Mouse (Mus musculus): ENCODE data around the gene Cnot11. TPM values are rescaled to one million over a fixed set of nuclear protein-coding genes. Genes with fewer than 3 reads are reported as not detected.

Gene Cnot11
- 10 to 100 TPM; 23.1 to 25.9 TPM for total RNA-seq (2021)
- long read RNA-seq, experiment 1, transcript Cnot11-201 (7 exons, 3,162 nt), result major isoform, 41 of 49 reads
- long read RNA-seq, experiment 1, partial matches to known transcripts, result 1 of 49 reads
- long read RNA-seq, experiment 1, other reads (novel, unspliced or antisense), result 7 of 49 reads
- long read RNA-seq, experiment 2, transcript Cnot11-201 (7 exons, 3,162 nt), result major isoform, 26 of 29 reads
- long read RNA-seq, experiment 2, partial matches to known transcripts, result 1 of 29 reads
- long read RNA-seq, experiment 2, other reads (novel, unspliced or antisense), result 2 of 29 reads

DNA sequence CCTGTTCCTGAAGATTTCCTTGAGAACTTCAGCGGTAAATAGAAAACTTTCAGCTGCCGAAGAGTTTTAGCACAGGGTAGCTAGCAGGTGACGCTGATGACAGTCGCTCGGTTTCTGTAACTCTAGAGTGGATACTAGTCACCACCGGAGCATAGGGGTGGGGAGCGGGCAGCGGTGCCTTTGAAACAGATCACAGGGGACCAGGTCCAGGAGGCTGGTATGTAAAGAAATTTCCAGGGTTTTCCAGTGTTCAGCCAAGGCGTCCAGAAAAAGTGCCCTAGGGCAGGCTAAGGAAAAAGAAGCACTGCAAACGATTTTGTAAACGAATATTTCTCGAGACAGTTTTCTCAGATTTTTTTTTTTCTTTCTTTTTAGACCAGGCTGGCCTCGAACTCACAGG lies at the start of gene Cnot11:
Cnot11 (plus strand) TSS at position 162 of the 400 bp plus-strand sequence.
- DNase-seq (ENCODE audit: low spot score in 2 of 2), result no peak
- intact Hi-C loops (cut with DNase I), result no loop called here

DNA sequence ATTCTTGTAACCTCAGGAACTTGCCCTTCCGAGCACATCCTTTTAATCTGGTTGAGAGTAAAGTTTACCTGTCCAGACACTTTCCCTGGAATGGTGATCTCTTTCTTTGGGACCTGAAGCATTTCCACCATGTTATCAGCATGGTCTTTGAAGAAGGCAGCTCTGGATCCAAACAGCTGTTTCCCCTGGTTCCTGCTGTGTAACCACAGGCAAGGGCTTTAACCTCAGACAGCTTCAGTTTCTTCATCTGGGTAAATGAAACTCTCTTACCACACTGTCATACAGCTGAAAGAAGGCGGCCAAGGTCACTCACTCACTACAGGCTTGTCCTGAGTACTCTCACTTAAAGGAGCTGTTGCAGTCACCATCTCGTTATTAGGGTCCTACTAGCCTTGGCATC lies 47.4 kb upstream of the Cnot11 start:
- no peak for DNase-seq (ENCODE audit: low spot score in 2 of 2)
- intact Hi-C loops (cut with DNase I), result no loop called here

DNA sequence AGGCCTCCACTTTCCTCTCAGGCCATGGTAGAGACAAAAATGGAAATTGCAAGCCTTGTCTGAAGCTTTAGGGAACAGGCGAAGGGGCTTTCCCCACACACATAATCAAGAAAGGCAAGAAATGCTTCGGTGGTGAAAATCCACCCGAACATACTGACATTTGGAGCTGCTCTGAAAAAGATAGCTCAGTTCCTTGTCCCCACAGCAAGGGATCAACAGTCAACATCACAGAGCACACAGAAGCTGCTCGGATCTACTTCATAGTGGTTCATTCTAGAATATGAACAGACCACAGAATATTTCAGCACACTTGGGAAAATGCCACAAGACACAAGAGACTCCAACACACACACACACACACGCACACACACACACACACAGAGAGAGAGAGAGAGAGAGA lies 41.6 kb upstream of the Cnot11 start:
- intact Hi-C loops (cut with DNase I), result no loop called here
- no peak for DNase-seq (ENCODE audit: low spot score in 2 of 2)

DNA sequence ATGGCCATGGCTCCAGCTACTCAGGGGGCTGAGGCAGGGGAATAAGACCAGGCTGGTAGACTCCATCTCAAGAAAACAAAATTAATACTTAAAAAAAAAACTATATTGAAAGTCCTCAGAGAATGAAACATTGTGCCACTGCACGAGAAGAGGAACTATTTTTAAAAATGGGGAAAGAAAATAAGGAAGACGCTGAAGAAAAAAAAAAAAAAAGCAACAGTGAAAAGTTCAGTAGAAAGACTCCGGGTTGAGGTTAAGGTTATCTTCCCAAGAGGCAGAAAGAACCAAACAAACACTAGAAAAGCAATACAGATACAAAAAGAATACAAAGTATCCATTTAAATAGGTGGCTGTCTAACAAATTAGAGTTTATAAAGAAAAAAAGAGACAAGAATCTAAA lies 41.1 kb upstream of the Cnot11 start:
- intact Hi-C loops (cut with DNase I), result no loop called here
- no peak for DNase-seq (ENCODE audit: low spot score in 2 of 2)

DNA sequence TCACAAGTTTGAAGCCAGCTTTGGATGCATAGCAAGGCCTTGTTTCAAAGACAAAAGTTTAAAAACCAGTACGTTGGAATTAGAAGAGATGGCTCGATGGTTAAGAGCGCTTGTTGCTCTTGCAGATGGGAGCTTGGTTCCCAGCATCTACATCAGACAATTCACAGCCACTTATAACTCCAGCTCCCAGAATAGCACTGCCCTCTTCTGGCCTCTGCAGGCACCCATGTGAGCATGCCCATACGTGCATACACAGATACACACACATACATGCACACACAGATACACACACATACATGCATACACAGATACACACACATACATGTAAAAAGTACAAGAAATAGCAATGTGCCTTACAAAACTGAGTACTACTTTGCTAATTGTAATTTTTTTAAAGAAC lies 37.8 kb upstream of the Cnot11 start:
- DNase-seq (ENCODE audit: low spot score in 2 of 2), result no peak
- intact Hi-C loops (cut with DNase I), result no loop called here

DNA sequence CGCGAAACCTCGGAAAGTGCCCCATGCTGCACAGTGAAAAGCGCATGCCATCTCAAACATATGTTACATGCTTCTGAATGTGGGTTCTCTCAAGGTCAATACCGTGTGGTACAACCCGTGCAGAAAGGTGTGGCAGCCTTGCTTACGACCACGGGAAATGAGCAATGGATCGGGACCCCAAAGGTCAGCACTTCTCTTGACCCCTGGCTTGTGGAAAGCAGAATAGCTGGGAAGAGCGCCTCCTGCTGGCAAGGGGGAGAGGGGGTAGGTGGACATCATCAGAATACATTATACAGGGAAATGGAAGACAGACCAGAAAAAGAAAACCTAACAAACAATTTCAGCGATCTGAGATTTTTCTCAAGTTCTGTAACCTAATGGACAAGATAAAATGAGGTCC lies 37.0 kb upstream of the Cnot11 start:
- DNase-seq (ENCODE audit: low spot score in 2 of 2), result no peak
- intact Hi-C loops (cut with DNase I), result no loop called here

DNA sequence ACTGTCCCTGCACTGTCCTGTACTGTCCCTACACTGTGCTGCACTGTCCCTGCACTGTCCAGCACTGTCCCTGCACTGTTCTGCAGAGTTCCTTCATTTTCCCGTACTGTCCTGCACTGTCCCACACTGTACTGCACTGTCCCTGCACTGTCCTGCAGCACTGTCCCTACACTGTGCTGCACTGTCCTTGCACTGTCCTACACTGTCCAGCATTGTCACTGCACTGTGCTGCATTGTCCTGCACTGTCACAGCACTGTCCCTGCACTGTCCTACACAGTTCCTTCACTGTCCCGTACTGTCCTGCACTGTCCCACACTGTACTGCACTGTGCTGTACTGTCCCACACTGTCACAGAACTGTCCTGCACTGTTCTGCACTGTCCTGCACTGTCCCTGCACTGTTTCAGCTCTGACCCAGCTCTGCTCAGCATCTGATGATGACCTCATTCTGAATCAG lies 35.3 kb upstream of the Cnot11 start:
- intact Hi-C loops (cut with DNase I), result no loop called here
- DNase-seq (ENCODE audit: low spot score in 2 of 2), result no peak

DNA sequence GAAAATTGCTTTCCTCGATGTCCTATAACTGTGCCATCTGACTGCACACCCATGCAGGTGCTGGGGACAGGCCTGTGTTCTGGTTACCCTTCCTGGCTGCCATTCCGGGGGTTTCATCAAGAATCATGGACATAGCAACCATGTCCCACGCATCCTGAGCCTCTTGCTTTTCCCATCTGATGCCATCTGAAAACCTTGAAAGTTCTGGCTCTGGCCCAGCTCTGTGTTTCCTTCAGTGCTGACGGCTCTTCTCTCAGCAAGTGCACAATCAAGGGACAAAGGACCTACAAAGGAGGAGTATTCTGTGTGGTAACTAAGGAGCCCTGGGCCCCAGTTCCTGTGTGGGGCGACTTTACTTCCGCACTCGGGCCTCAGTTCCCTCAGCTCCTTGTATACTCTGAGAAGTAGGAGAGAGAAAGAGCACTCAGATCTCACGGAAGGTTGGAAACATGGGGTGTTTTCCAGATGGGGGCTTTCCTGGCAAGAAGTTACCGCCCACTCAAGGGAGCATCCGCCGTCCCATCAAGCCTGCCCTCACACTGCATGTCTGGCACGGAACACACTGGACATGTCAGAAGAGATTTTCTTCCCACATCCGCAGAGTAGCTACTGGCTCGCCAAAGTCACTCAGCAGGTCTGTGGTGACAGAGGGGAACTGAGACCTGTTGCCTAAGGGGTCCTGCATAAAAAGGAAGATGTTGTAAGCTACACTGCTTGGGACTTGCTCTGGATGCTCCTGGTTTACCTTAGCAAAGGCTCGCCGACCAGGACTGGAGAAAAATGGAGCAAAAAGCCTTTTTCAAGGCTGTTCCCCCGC lies 31.8 kb upstream of the Cnot11 start:
- peak; percentile 34 to 50 for DNase-seq (ENCODE audit: low spot score in 2 of 2)
- intact Hi-C loops (cut with DNase I), result loop anchor here (5.0 kb wide), 1 partner anchor 111 kb away; no protein-coding TSS in a partner anchor

DNA sequence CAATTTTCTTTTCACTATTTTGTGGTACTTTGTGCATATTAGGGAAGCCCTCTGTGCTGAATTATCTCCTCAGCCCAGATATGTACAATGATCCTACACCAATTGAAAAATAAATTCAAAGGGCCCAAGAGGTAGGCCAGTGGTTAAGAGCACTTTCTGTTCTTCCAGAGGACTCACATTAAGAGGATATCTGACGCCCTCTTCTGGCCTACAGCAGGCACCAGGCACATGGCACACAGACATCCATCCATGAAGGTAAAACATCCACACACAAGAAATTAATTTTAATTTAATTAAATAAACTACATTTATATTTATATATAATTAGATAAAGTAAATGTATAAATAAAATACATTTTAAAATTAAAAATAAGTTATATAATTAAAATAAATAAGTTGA lies 30.5 kb upstream of the Cnot11 start:
- intact Hi-C loops (cut with DNase I), result loop anchor here (5.0 kb wide), 1 partner anchor 112 kb away; no protein-coding TSS in a partner anchor
- peak; percentile 51 to 56 for DNase-seq (ENCODE audit: low spot score in 2 of 2)

DNA sequence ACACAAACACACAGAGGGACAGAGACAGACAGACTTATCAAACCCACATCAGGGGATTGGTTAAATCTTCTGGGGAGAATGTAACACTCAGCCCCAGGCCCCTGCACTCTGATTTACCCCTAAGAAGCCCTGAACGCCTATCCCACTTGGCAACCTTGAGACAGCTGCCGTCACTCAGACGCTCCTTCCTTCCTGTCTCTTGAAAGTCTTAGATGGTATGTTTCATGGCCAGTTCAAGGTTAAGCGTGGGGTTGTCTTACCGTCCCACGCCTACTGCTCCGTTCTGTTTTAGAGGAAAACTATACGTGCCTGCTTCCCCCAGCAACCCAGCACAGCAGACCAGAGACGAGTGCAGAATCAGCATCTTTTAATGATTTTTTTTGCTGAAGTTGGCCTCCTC lies 29.2 kb upstream of the Cnot11 start:
- intact Hi-C loops (cut with DNase I), result no loop called here
- DNase-seq (ENCODE audit: low spot score in 2 of 2), result no peak

DNA sequence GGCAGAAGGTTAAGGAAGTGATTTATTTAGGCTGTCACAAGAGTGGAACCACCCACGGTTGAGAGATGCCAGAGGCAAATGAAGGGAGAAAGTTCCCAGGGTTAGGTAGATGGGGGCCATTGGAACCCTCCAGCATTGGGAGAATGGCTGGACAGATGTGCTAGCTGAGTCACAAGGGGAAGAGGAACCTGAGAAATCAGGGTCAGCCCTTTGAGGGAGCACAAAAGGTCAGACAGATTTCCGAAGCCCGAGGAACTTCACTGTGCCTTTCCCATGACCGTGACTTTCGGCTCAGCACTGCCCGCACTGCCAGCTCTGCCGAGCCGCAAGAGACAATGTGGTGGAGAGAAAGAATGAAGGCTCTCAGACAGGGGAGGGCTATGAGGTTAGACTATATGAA lies 23.0 kb upstream of the Cnot11 start:
- intact Hi-C loops (cut with DNase I), result no loop called here
- no peak for DNase-seq (ENCODE audit: low spot score in 2 of 2)

DNA sequence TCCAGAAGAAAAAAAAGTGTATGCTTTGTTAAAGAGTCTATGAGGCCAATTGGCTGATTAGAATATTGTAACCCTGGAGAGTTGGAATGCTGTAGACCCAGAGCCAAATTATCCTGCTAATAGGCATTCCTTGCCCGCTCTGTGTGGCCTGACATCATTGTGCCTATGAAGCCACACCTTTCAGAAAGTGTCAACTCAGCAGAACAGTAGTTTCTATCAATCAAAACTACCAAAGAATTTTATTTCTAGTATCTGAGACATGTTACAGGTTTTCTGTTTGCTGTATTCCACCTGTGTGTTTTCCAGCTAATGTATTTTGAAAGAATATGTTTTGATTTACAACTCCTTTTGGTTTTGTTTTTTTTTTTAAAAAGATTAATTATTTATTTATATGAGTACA lies 22.6 kb upstream of the Cnot11 start:
- intact Hi-C loops (cut with DNase I), result no loop called here
- DNase-seq (ENCODE audit: low spot score in 2 of 2), result no peak

DNA sequence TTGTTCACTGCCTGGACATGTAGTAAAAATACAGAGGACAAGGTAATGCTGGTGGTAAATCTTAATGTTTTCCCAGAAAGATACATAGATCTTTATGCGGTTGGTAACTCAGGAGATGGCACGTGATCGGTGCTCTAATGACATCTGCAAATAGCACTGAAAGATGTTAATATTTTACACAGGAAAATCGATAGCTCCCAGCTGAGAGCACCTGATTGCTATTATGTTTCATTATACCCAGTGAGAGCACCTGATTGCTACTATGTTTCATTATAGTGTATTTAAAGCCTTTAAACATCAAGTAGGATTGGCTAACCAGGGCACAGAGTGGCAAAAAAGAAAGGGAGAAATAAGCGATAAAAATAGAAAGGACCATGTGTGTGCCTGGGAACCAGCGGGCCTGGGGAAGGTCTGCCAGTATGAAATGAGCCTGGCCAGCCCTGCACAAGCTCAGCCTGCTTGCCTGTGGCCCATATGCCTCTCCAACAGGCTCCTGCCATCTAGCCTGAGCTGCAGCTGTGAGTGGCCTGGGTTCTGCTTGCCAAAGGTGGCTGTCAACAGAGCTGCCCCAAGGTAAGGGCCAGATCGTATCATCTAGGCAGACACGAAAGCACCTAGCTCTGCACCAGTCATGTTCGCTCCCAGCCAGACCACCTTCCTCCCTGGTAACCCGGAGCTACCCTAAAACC lies 19.3 kb upstream of the Cnot11 start:
- intact Hi-C loops (cut with DNase I), result no loop called here
- no peak for DNase-seq (ENCODE audit: low spot score in 2 of 2)

DNA sequence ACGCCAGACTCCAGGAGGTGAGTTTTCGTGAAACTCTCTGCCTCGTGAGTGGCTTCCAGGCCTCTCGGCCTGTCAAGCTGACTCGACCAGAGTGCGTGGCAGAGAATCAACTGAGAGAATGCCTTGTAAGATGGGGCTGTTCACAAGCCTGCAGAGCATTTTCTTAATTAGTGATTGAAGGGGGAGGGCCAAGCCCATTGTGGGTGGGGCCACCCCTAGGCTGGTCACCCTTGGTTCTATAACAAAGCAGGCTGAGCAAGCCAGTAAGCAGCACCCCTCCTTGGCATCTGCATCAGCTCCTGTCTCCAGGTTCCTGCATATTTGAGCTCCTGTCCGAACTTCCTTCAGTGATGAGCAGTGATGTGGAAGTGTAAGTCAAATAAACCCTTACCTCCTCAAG lies 13.5 kb upstream of the Cnot11 start:
- intact Hi-C loops (cut with DNase I), result loop anchor here (5.0 kb wide), 1 partner anchor 129 kb away; no protein-coding TSS in a partner anchor
- DNase-seq (ENCODE audit: low spot score in 2 of 2), result no peak

DNA sequence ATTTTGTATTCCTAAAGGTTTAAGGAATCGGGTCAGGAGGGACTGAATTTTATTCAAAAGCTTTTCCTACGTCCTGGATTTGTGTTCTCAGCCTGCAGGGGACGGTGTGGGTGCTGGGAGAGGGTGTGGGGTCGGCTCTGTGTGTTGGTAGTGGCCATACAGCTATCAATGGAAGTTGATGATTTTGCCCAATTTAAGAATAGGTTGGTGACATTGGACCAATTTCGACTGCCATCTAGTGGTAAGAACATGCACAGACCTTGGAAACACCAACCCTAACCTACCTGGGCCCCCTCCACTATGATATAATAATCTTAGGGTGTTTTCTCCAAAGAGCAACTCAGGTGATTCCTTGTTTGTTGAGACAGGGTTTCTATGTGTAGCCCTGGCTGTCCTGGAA lies 12.3 kb upstream of the Cnot11 start:
- peak; percentile 57 to 58 for DNase-seq (ENCODE audit: low spot score in 2 of 2)
- intact Hi-C loops (cut with DNase I), result loop anchor here (5.0 kb wide), 1 partner anchor 130 kb away; no protein-coding TSS in a partner anchor

DNA sequence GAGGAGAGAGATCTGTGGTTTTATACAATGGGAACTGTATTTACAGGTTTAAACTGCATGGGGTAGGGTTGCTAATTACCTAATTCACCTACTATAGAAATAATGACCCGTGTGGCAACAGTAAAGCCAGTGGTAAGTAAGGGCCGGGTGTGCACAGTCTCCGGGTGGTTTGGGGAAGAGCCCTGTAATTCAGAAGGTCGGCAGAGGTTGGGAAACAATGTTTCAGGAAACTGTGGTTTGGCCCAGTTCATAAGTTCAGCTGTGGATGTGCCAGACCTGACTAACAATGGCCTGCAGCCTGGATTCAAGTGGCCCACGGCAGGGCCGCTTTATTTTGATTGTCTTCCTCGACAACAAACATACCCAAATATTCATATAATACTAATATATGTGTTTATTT lies 9.0 kb upstream of the Cnot11 start:
- no peak for DNase-seq (ENCODE audit: low spot score in 2 of 2)
- intact Hi-C loops (cut with DNase I), result loop anchor here (2.0 kb wide), 1 partner anchor 525 kb away; no protein-coding TSS in a partner anchor

DNA sequence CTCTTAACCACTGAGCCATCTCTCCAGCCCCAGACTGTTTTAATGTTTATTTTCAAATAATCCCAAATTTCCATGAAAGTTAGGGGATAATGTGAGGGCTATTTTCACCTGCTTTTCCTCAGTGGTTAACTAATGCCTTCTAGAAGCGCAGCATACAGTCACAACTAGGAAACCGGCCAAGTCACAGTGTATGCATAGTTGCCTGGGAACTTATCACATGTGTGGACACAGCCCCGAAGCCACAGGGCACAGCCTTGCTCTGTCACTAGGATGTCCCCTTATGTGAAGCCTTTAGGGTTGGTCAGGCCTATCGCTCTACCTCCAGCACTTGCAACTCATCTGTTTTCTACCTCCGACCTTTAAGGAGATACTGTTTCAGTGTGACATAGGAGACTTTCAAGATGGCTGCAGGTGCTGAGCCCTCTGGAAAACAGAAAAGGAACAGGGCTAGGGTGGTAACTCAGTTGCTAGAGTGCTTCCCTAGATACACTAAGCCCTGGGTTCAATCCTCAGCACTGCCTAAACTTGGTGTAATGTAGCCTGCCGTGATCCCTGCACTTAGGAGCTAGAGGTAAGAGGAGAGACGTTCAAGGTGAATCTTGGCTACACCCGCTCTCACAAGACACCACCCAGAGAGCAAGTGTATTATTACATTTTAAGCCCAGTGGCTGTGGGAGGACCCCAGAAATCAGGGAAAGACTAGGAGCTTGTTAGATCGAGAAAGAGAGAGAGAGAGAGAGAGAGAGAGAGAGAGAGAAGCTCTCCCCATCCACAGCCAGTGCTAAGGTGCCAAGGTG lies 8.2 kb upstream of the Cnot11 start:
- intact Hi-C loops (cut with DNase I), result no loop called here
- DNase-seq (ENCODE audit: low spot score in 2 of 2), result no peak

DNA sequence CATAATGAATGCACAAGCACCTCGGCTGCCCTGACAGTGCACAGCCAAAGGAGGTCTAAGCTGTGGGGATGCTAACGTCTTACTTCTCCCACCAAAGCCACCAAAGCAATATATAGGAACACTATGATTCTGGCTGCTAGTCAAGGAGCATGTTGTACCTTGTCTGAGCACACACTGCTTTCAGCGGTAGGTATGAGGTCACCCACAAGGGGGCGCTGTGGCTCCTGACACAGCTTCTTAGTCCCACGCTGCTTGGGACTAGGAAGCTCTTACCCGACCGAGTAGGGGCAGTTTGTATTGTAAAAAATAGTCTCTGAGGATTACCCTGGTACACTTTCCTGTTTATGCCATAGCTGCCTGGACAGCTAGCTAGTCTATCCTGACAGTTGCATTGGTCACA lies 7.4 kb upstream of the Cnot11 start:
- peak; percentile 71 to 80 for DNase-seq (ENCODE audit: low spot score in 2 of 2)
- intact Hi-C loops (cut with DNase I), result no loop called here

DNA sequence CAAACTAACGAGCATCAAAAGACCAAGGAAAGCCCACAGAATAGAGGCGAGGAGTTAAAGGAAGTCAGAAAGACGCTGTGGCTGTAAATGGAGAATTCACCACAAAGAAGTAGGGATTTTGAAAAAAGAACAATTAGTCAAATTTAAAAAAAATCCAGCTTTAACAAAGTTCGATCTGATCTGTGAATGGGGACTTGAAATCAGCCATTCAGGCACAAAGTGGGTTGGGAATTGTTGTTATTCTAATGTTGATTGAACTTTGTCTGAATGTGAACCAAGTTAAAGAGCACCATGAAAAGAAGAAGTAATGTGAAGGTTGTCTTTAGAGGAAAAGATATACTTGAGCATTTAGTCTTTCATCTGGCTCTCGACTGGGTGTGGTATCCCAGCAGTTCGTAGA lies 6.5 kb upstream of the Cnot11 start:
- no peak for DNase-seq (ENCODE audit: low spot score in 2 of 2)
- intact Hi-C loops (cut with DNase I), result no loop called here
